Mouse (Mus musculus): ENCODE measurements around the gene Gm21149.
"Not testable (repeated sequence)": the region's sequence is repeated elsewhere in the genome, so short reads cannot be mapped to it uniquely, and the experiment has no call there.

Gene Gm21149

DNA sequence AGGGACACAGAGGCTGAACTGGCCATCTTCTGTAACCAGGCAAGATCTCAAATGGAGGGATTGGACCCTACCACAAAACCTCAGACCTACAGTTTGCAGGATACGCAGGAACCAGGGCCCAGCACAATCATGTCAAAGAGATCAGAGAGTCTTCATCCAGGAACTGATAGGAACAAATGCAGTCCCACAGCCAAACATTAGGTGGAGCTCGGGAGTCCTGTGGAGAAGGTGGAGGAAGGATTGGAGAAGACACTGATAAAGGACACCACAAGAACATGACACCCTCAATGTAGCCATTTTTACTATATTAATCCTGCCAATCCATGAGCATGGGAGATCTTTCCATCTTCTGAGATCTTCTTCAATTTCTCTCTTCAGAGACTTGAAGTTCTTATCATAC, 12.8 kb downstream of the Gm21149 start:
- not testable (repeated sequence) for DNase-seq (ENCODE audit: extremely low spot score, low read depth, low spot score)

- DNase-seq (ENCODE audit: extremely low spot score, low read depth, low spot score) = not testable (repeated sequence)
Observed at GRCm38 (mm10) chr5:15461613-15462012, 14.7 kb downstream of the Gm21149 start.

- not testable (repeated sequence) for DNase-seq (ENCODE audit: extremely low spot score, low read depth, low spot score)
Observed at GRCm38 (mm10) chr5:15457865-15458571, 18.3 kb downstream of the Gm21149 start.
